Mouse (Mus musculus) heart, embryonic 15.5 days (tissue): ENCODE data around the gene Rarg. TPM values are rescaled to one million over a fixed set of nuclear protein-coding genes. Genes with fewer than 3 reads are reported as not detected.

Source experiments
- ATAC-seq: fragments of 200-750 bp; cut with Nextera tagmentation; replicated peaks from 2 replicates; pipeline ENCODE4 v1.8.0; 2017; ENCODE audit warnings: low read depth, moderate TSS enrichment; ENCODE audit not compliant: insufficient number of reproducible peaks, insufficient read depth, low FRiP score
- H3K27ac ChIP-seq: fragments of 300-500 bp; sonication (generic); 2 replicates; pipeline ENCODE4 v1.5.1; 2015; ENCODE audit warnings: mild to moderate bottlenecking, inconsistent platforms
- H3K27me3 ChIP-seq: fragments of 300-500 bp; sonication (generic); 2 replicates; pipeline ENCODE4 v1.6.1; 2015; ENCODE audit warnings: inconsistent platforms
- H3K36me3 ChIP-seq: fragments of 300-500 bp; sonication (generic); 2 replicates; pipeline ENCODE4 v1.6.1; 2015; ENCODE audit warnings: mild to moderate bottlenecking, inconsistent platforms
- H3K4me1 ChIP-seq: fragments of 300-500 bp; sonication (generic); replicated peaks from 2 replicates; pipeline ENCODE4 v1.6.1; 2015; ENCODE audit warnings: inconsistent platforms
- H3K4me2 ChIP-seq: fragments of 300-500 bp; sonication (generic); 2 replicates; pipeline ENCODE4 v1.6.1; 2015; ENCODE audit warnings: inconsistent platforms, mild to moderate bottlenecking, moderate library complexity
- H3K4me3 ChIP-seq: fragments of 300-500 bp; sonication (generic); 2 replicates; pipeline ENCODE4 v1.5.1; 2015; ENCODE audit warnings: mild to moderate bottlenecking, inconsistent platforms
- H3K9ac ChIP-seq: fragments of 300-500 bp; sonication (generic); 2 replicates; pipeline ENCODE4 v1.6.1; 2015; ENCODE audit warnings: mild to moderate bottlenecking, inconsistent platforms
- H3K9me3 ChIP-seq: fragments of 300-500 bp; sonication (generic); replicated peaks from 2 replicates; pipeline ENCODE4 v1.6.1; 2016; ENCODE audit warnings: inconsistent platforms
- WGBS: fragments of 180-500 bp; shearing (Covaris S2); methylation state at CpG from one replicate; pipeline ENCODE4 v1.1.7; 2015; ENCODE audit warnings: mixed read lengths; 5-methylcytosine and 5-hydroxymethylcytosine counted together
- polyA plus RNA-seq: library from polyadenylated mRNA; unstranded; fragments of >200 nt; fragmentation: Nextera tagmentation; extraction: Ambion mirVana; gene quantifications from 2 replicates; pipeline ENCODE4 v1.2.1, GENCODE M21; 2015

Rarg gene
- polyA plus RNA-seq, result 7.9 and 15.8 TPM in 2 replicates

GRCm38 (mm10) chr15:102257202-102258075 lies at the start of gene Rarg:
TSS of gene Rarg (minus strand) at chr15:102257517.
- peaks cover 73% of the 10 kb centered on the region for H3K27me3 ChIP-seq
- peak; percentile 63 for ATAC-seq

GRCm38 (mm10) chr15:102302542-102302941 lies 45.2 kb upstream of the Rarg start:
- H3K36me3 ChIP-seq, result peaks cover 61% of the 10 kb centered on the region
- ATAC-seq, result peak; percentile 84
- H3K9ac ChIP-seq, result no peak overlapping the region
- WGBS, result 33% methylated on average over 6 of the region's 6 CpGs
- H3K27me3 ChIP-seq, result no peaks in the 10 kb centered on the region
- H3K27ac ChIP-seq, result peak overlapping the region; percentile 52
- H3K4me1 ChIP-seq, result peaks cover 9% of the 10 kb centered on the region
- no peak overlapping the region for H3K4me2 ChIP-seq
- H3K4me3 ChIP-seq, result no peak overlapping the region
- no peaks in the 10 kb centered on the region for H3K9me3 ChIP-seq

More at GRCm38 (mm10) chr15:102257202-102258075, at the start of gene Rarg:
- peak within 1 kb of the TSS; percentile 63 for H3K4me3 ChIP-seq
- H3K4me1 ChIP-seq, result peaks cover 24% of the 10 kb centered on the region
- no peaks in the 10 kb centered on the region for H3K9me3 ChIP-seq
- under 1% methylated on average over 41 of the region's 46 CpGs for WGBS
- peak within 1 kb of the TSS; percentile 66 for H3K9ac ChIP-seq
- peak within 1 kb of the TSS; percentile 96 for H3K4me2 ChIP-seq
- H3K36me3 ChIP-seq, result no peaks in the 10 kb centered on the region
- peak within 1 kb of the TSS; percentile 71 for H3K27ac ChIP-seq

GRCm38 (mm10) chr15:102296368-102297006 lies 39.2 kb upstream of the Rarg start:
- 0 out of 2 replicates have a peak overlapping the region, but pooled peaks have one; percentile 24 for H3K27ac ChIP-seq
- peaks cover 13% of the 10 kb centered on the region for H3K4me1 ChIP-seq
- no peaks in the 10 kb centered on the region for H3K27me3 ChIP-seq
- ATAC-seq, result peak; percentile 24; the same call in 1 of the 2 replicates
- H3K4me3 ChIP-seq, result peak overlapping the region; percentile 89
- 4% methylated on average over 24 of the region's 24 CpGs for WGBS
- H3K36me3 ChIP-seq, result peaks cover 25% of the 10 kb centered on the region
- peak overlapping the region; percentile 68 for H3K9ac ChIP-seq
- H3K4me2 ChIP-seq, result peak overlapping the region; percentile 98
- H3K9me3 ChIP-seq, result no peaks in the 10 kb centered on the region

- H3K4me3 ChIP-seq, result peak within 1 kb of the TSS; percentile 89
- peak within 1 kb of the TSS; percentile 33; the same call in 1 of the 2 replicates for H3K27ac ChIP-seq
- peak; percentile 98 for ATAC-seq
- peaks cover 24% of the 10 kb centered on the region for H3K36me3 ChIP-seq
- peaks cover 13% of the 10 kb centered on the region for H3K4me1 ChIP-seq
- H3K4me2 ChIP-seq, result peak within 1 kb of the TSS; percentile 98
- H3K9me3 ChIP-seq, result no peaks in the 10 kb centered on the region
- H3K27me3 ChIP-seq, result no peaks in the 10 kb centered on the region
- H3K9ac ChIP-seq, result peak within 1 kb of the TSS; percentile 68
- whole genome bisulfite sequencing, result 7% methylated on average over 25 of the region's 25 CpGs
Measured at GRCm38 (mm10) chr15:102295633-102296367, 38.5 kb upstream of the Rarg start, which contains the start of gene Espl1. TSS of gene Espl1 (plus strand) at chr15:102296266.

- no peak for ATAC-seq
- no peak overlapping the region for H3K27ac ChIP-seq
- H3K4me1 ChIP-seq, result no peaks in the 10 kb centered on the region
- no peaks in the 10 kb centered on the region for H3K27me3 ChIP-seq
- H3K36me3 ChIP-seq, result 0 out of 2 replicates have a peak, but pooled peaks cover 3% of the 10 kb centered on the region
- no peaks in the 10 kb centered on the region for H3K9me3 ChIP-seq
- no peak overlapping the region for H3K4me3 ChIP-seq
- no peak overlapping the region for H3K9ac ChIP-seq
- no peak overlapping the region for H3K4me2 ChIP-seq
Measured at GRCm38 (mm10) chr15:102287395-102287794, 30.1 kb upstream of the Rarg start.

GRCm38 (mm10) chr15:102283648-102284047 lies 26.3 kb upstream of the Rarg start:
- 53% methylated on average over 3 of the region's 3 CpGs for WGBS

GRCm38 (mm10) chr15:102282463-102283292 lies 25.4 kb upstream of the Rarg start:
- Histone ChIP-seq H3K9ac (no peak overlapping the region), H3K4me1 (peaks cover 21% of the 10 kb centered on the region), H3K4me3 (no peak overlapping the region), H3K9me3 (no peaks in the 10 kb centered on the region), H3K27ac (no peak overlapping the region), H3K36me3 (peaks cover 13% of the 10 kb centered on the region), H3K4me2 (no peak overlapping the region), H3K27me3 (no peaks in the 10 kb centered on the region)
- no peak for ATAC-seq
- WGBS, result 64% methylated on average over 8 of the region's 8 CpGs

More at GRCm38 (mm10) chr15:102283648-102284047, 26.3 kb upstream of the Rarg start:
- no peaks in the 10 kb centered on the region for H3K27me3 ChIP-seq
- no peak overlapping the region for H3K27ac ChIP-seq
- peaks cover 20% of the 10 kb centered on the region for H3K4me1 ChIP-seq
- H3K4me3 ChIP-seq, result no peak overlapping the region
- ATAC-seq, result no peak
- no peaks in the 10 kb centered on the region for H3K9me3 ChIP-seq
- no peak overlapping the region for H3K9ac ChIP-seq
- no peak overlapping the region for H3K4me2 ChIP-seq
- peaks cover 13% of the 10 kb centered on the region for H3K36me3 ChIP-seq

- ATAC-seq, result no peak
- no peaks in the 10 kb centered on the region for H3K9me3 ChIP-seq
- H3K9ac ChIP-seq, result no peak overlapping the region
- no peaks in the 10 kb centered on the region for H3K27me3 ChIP-seq
- H3K27ac ChIP-seq, result no peak overlapping the region
- 94% methylated on average over 19 of the region's 19 CpGs for WGBS
- peaks cover 13% of the 10 kb centered on the region for H3K36me3 ChIP-seq
- H3K4me1 ChIP-seq, result peaks cover 21% of the 10 kb centered on the region
- peak overlapping the region; percentile 69; the same call in 1 of the 2 replicates for H3K4me3 ChIP-seq
- peak overlapping the region; percentile 71 for H3K4me2 ChIP-seq
Measured at GRCm38 (mm10) chr15:102280623-102281022, 23.3 kb upstream of the Rarg start.

GRCm38 (mm10) chr15:102279783-102280520 lies 22.6 kb upstream of the Rarg start:
- H3K27ac ChIP-seq, result peak overlapping the region; percentile 83
- 23% methylated on average over 13 of the region's 13 CpGs for WGBS
- ATAC-seq, result no peak

More at GRCm38 (mm10) chr15:102279783-102280520, 22.6 kb upstream of the Rarg start:
- peak overlapping the region; percentile 73 for H3K9ac ChIP-seq
- H3K4me1 ChIP-seq, result peaks cover 21% of the 10 kb centered on the region
- no peaks in the 10 kb centered on the region for H3K27me3 ChIP-seq
- H3K9me3 ChIP-seq, result no peaks in the 10 kb centered on the region
- H3K4me2 ChIP-seq, result peak overlapping the region; percentile 71
- peaks cover 13% of the 10 kb centered on the region for H3K36me3 ChIP-seq
- peak overlapping the region; percentile 69 for H3K4me3 ChIP-seq
